Mouse (Mus musculus) stomach, postnatal 0 days (tissue): ENCODE measurements around the gene Tpm1.

Experiments used
- CTCF ChIP-seq: IDR thresholded peaks from 2 replicates; pipeline ENCODE4 v1.5.1; 2016; ENCODE audit warnings: antibody characterized with exemption, low read depth, mild to moderate bottlenecking, moderate library complexity
- EP300 ChIP-seq: optimal IDR thresholded peaks from 2 replicates; pipeline ENCODE3; 2016; ENCODE audit warnings: antibody characterized with exemption

DNA sequence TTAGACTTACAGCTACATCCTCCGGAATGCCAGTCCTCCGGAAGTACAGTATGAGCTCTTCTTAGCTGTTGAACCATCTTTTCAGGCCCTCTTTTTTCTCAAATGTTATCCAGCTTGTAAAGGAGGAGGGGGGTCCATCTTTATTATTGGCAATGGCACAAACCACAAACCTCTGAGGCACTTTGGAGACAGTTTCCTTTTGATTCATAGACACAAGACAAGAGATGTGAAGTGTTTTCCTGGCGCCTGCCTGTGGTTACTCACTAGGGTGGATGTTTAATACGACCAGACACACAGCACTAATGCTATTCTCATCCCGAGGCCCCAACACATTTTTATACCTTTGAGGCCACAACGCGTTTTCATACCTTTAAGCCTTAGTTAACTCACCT, 28.1 kb upstream of the Tpm1 start:
- TF ChIP-seq CTCF, result no peak
- TF ChIP-seq EP300, result no peak
